Mouse (Mus musculus) stomach, embryonic 16.5 days (tissue): ENCODE measurements around the gene Syt16. TPM values are rescaled to one million over a fixed set of nuclear protein-coding genes. Genes with fewer than 3 reads are reported as not detected.

Experiments
- ATAC-seq: fragments of 200-750 bp; cut with Nextera tagmentation; 2 replicates; pipeline ENCODE4 v1.8.0; 2017; ENCODE audit warnings: moderate number of reproducible peaks, moderate TSS enrichment; ENCODE audit not compliant: insufficient read depth, low FRiP score
- H3K27ac ChIP-seq: fragments of 300-500 bp; sonication (generic); 2 replicates; pipeline ENCODE4 v1.5.1; 2014; ENCODE audit warnings: low read length
- H3K27me3 ChIP-seq: fragments of 300-500 bp; sonication (generic); 2 replicates; pipeline ENCODE4 v1.6.1; 2014; ENCODE audit warnings: low read length, control low read depth, mixed read lengths; ENCODE audit not compliant: control insufficient read depth, insufficient read depth
- H3K36me3 ChIP-seq: fragments of 300-500 bp; sonication (generic); 2 replicates; pipeline ENCODE4 v1.6.1; 2014; ENCODE audit warnings: low read length; ENCODE audit not compliant: control insufficient read depth, insufficient read depth
- H3K4me1 ChIP-seq: fragments of 300-500 bp; sonication (generic); 2 replicates; pipeline ENCODE4 v1.6.1; 2014; ENCODE audit warnings: low read length, control low read depth, mixed read lengths; ENCODE audit not compliant: control insufficient read depth, insufficient read depth
- H3K4me2 ChIP-seq: fragments of 300-500 bp; sonication (generic); 2 replicates; pipeline ENCODE4 v1.6.1; 2014; ENCODE audit warnings: low read depth, low read length, mixed read lengths
- H3K4me3 ChIP-seq: fragments of 300-500 bp; sonication (generic); replicated peaks from 2 replicates; pipeline ENCODE4 v1.5.1; 2014; ENCODE audit warnings: mild to moderate bottlenecking, low read length
- H3K9ac ChIP-seq: fragments of 300-500 bp; sonication (generic); 2 replicates; pipeline ENCODE4 v1.6.1; 2014; ENCODE audit warnings: low read length
- H3K9me3 ChIP-seq: fragments of 300-500 bp; sonication (generic); replicated peaks from 2 replicates; pipeline ENCODE4 v1.6.1; 2016; ENCODE audit warnings: low read length, control low read depth; ENCODE audit not compliant: control insufficient read depth
- WGBS: fragments of 180-500 bp; shearing (Covaris S2); extraction: QIAGEN DNeasy Blood & Tissue Kit; methylation state at CpG from one replicate; pipeline ENCODE4 v1.1.7; 2014; 5-methylcytosine and 5-hydroxymethylcytosine counted together
- polyA plus RNA-seq: library from polyadenylated mRNA; unstranded; fragments of >200 nt; fragmentation: Nextera tagmentation; extraction: Ambion mirVana; gene quantifications from 2 replicates; pipeline ENCODE4 v1.2.1, GENCODE M21; 2015

Gene Syt16
- polyA plus RNA-seq, 1 experiment from 2014 or later, result 3.7 TPM

GRCm38 (mm10) chr12:74171257-74171656 is 173.8 kb downstream of the Syt16 start:
- no peak for ATAC-seq
- no peaks in the 10 kb centered on the region for H3K36me3 ChIP-seq
- WGBS, result 60% methylated on average over 1 of the region's 1 CpGs

GRCm38 (mm10) chr12:74173902-74174301 is 176.4 kb downstream of the Syt16 start:
- H3K27ac ChIP-seq, result no peak overlapping the region
- WGBS, result 66% methylated on average over 3 of the region's 3 CpGs
- H3K9ac ChIP-seq, result no peak overlapping the region
- H3K4me1 ChIP-seq, result no peaks in the 10 kb centered on the region
- no peaks in the 10 kb centered on the region for H3K9me3 ChIP-seq
- H3K4me2 ChIP-seq, result no peak overlapping the region
- H3K4me3 ChIP-seq, result no peak overlapping the region
- ATAC-seq, result no peak
- no peaks in the 10 kb centered on the region for H3K36me3 ChIP-seq
- H3K27me3 ChIP-seq, result no peaks in the 10 kb centered on the region

More at GRCm38 (mm10) chr12:74171257-74171656, 173.8 kb downstream of the Syt16 start:
- Histone ChIP-seq H3K4me1 (no peaks in the 10 kb centered on the region), H3K27me3 (no peaks in the 10 kb centered on the region), H3K9me3 (no peaks in the 10 kb centered on the region), H3K9ac (no peak overlapping the region), H3K4me2 (no peak overlapping the region), H3K27ac (no peak overlapping the region), H3K4me3 (no peak overlapping the region)

DNA sequence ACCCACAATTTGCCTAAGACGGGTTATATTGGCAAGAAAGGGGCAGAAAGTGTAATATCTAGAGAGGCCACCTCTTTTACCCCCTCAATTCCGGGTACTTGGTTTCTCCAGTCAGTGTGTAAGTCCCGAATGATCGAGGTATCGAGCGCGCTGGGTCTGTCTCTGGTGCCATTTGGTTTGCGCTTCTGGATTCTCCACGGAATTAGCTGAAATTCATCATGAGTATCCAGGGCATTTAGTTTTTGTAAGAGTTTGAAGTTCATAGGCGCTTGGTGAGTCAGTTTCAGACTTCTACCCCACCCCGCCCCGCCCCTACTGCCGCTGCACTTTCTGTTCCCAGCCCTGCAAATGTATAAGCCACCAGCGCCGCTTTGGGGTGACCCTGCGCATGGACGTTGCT is 187.1 kb downstream of the Syt16 start:
- no peak for ATAC-seq

GRCm38 (mm10) chr12:74188243-74188785 is 190.9 kb downstream of the Syt16 start:
- ATAC-seq, result no peak
- no peak overlapping the region for H3K9ac ChIP-seq
- 70% methylated on average over 11 of the region's 11 CpGs for WGBS

More for the DNA sequence above, 187.1 kb downstream of the Syt16 start:
- Histone ChIP-seq H3K4me1 (no peaks in the 10 kb centered on the region), H3K27me3 (no peaks in the 10 kb centered on the region), H3K36me3 (no peaks in the 10 kb centered on the region), H3K4me2 (no peak overlapping the region), H3K4me3 (no peak overlapping the region), H3K27ac (no peak overlapping the region), H3K9ac (no peak overlapping the region), H3K9me3 (no peaks in the 10 kb centered on the region)
- WGBS, result 68% methylated on average over 17 of the region's 17 CpGs

DNA sequence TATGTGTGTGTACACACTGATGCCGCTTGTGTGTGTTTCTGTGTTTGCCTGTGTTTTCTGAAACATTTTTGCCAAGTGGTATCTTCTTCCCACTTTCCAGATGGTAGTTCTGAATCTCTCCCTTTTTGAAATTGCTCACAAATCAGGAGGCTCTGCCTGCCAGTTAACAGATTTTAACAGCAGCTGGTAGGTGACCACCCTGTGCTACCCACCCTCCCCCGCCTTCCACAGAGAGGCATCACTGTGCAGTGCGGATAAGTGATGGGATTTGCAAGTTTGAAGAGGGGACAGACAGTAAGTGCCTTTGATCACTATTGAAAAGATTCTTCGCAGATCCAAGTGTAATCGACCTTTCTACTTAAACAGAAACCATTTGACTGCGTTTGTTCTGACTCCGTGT is 191.4 kb downstream of the Syt16 start:
- H3K4me2 ChIP-seq, result no peak overlapping the region
- H3K27ac ChIP-seq, result no peak overlapping the region

More at GRCm38 (mm10) chr12:74188243-74188785, 190.9 kb downstream of the Syt16 start:
- Histone ChIP-seq H3K36me3 (no peaks in the 10 kb centered on the region), H3K4me3 (no peak overlapping the region), H3K9me3 (no peaks in the 10 kb centered on the region), H3K27me3 (no peaks in the 10 kb centered on the region), H3K4me1 (no peaks in the 10 kb centered on the region), H3K27ac (no peak overlapping the region), H3K4me2 (no peak overlapping the region)

DNA sequence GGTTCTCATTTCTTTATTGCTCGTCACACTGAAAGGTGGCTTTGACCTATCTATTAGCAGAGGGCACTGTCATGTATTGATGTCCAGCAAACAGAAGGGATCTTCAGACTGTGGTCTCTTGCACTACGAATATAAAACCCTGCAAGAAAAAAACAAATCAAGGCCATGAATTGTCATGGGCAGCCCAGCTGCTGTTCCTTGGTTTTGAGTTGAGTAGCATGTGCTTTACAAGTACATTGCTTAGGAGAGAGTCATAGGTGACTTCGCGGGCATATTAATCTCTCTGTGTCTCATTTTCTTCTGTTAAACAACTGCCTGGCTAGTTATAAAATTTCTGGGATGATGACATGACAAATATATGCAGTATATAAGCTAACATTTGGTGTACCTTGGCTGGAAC is 192.4 kb downstream of the Syt16 start:
- Histone ChIP-seq H3K4me3 (no peak overlapping the region), H3K36me3 (no peaks in the 10 kb centered on the region), H3K4me2 (no peak overlapping the region), H3K4me1 (no peaks in the 10 kb centered on the region), H3K9me3 (no peaks in the 10 kb centered on the region), H3K27ac (no peak overlapping the region), H3K9ac (no peak overlapping the region), H3K27me3 (no peaks in the 10 kb centered on the region)
- WGBS, result 75% methylated on average over 4 of the region's 4 CpGs
- ATAC-seq, result no peak

More for the DNA sequence above, 191.4 kb downstream of the Syt16 start:
- Histone ChIP-seq H3K4me3 (no peak overlapping the region), H3K9ac (no peak overlapping the region), H3K36me3 (no peaks in the 10 kb centered on the region), H3K27me3 (no peaks in the 10 kb centered on the region), H3K9me3 (no peaks in the 10 kb centered on the region), H3K4me1 (no peaks in the 10 kb centered on the region)
- 36% methylated on average over 7 of the region's 7 CpGs for WGBS
- no peak for ATAC-seq

DNA sequence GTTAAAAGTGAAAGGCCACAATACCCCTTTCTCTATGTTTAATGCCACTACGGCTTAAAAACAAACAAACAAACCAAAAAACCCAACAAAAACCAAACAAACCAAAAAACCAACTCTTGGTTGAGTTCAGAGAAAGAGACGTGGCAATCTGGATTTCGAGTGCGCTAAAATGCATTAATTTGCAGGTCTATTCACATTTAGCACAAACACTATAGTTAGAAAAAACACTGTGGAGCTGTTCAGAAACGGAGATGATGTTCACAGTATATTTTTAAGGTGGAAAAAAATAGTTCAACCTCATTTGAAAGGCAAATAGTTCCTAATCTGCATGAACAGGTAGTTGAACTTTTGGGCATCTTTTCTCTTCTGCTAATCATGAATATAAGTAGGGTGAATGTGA is 192.8 kb downstream of the Syt16 start:
- Histone ChIP-seq H3K9me3 (no peaks in the 10 kb centered on the region), H3K27ac (no peak overlapping the region), H3K4me2 (no peak overlapping the region), H3K4me1 (no peaks in the 10 kb centered on the region), H3K9ac (no peak overlapping the region), H3K36me3 (no peaks in the 10 kb centered on the region), H3K27me3 (no peaks in the 10 kb centered on the region), H3K4me3 (no peak overlapping the region)
- ATAC-seq, result no peak
- 85% methylated on average over 5 of the region's 5 CpGs for WGBS

- Histone ChIP-seq H3K4me3 (no peak overlapping the region), H3K27me3 (no peaks in the 10 kb centered on the region), H3K36me3 (no peaks in the 10 kb centered on the region), H3K9ac (no peak overlapping the region), H3K9me3 (no peaks in the 10 kb centered on the region), H3K4me2 (no peak overlapping the region), H3K4me1 (no peaks in the 10 kb centered on the region), H3K27ac (no peak overlapping the region)
- 83% methylated on average over 4 of the region's 4 CpGs for WGBS
- ATAC-seq, result no peak
These were observed 195.1 kb downstream of the Syt16 start for GRCm38 (mm10) chr12:74192552-74192951.

- no peak overlapping the region for H3K9ac ChIP-seq
- H3K4me1 ChIP-seq, result no peaks in the 10 kb centered on the region
- no peak overlapping the region for H3K4me2 ChIP-seq
- 74% methylated on average over 5 of the region's 5 CpGs for WGBS
- no peak for ATAC-seq
- H3K36me3 ChIP-seq, result no peaks in the 10 kb centered on the region
- H3K27ac ChIP-seq, result no peak overlapping the region
- no peaks in the 10 kb centered on the region for H3K9me3 ChIP-seq
- no peak overlapping the region for H3K4me3 ChIP-seq
- no peaks in the 10 kb centered on the region for H3K27me3 ChIP-seq
These were observed 203.9 kb downstream of the Syt16 start for GRCm38 (mm10) chr12:74201410-74201809.
